Mouse (Mus musculus) CH12.LX (cell line): ENCODE measurements around the gene Tmem214. TPM values are rescaled to one million over a fixed set of nuclear protein-coding genes. Genes with fewer than 3 reads are reported as not detected.
A peak's percentile ranks its signal among the peaks of the same experiment; 100 is the strongest.
"Not testable (repeated sequence)": the region's sequence is repeated elsewhere in the genome, so short reads cannot be mapped to it uniquely, and the experiment has no call there.

Experiments
- DNase-seq: peaks from one replicate; pipeline ENCODE4 v3.0.0-alpha.2; 2013; ENCODE audit errors: extremely low read depth
- H3K27ac ChIP-seq: 2 replicates; pipeline ENCODE4 v1.5.1; 2012; ENCODE audit warnings: low read depth, mild to moderate bottlenecking, control low read depth, moderate library complexity; ENCODE audit not compliant: insufficient read depth
- H3K27me3 ChIP-seq: replicated peaks from 2 replicates; pipeline ENCODE3; 2012; ENCODE audit warnings: inconsistent platforms
- H3K36me3 ChIP-seq, 2 experiments: replicated peaks in 1 of 2; 2 replicates each; pipeline versions ENCODE3 to v1.6.1; 2012; ENCODE audit warnings: inconsistent platforms in 1 of 2, low read length in 1 of 2, mild to moderate bottlenecking in 1 of 2, mixed read lengths in 1 of 2, moderate library complexity in 1 of 2; ENCODE audit not compliant: control insufficient read depth in 1 of 2, insufficient read depth in 1 of 2
- H3K4me1 ChIP-seq, 2 experiments: 2 replicates each; pipeline ENCODE4 v1.6.1; 2012; ENCODE audit warnings: inconsistent platforms in 1 of 2, moderate library complexity in 1 of 2; ENCODE audit not compliant: insufficient read depth in 2 of 2, control insufficient read depth in 1 of 2
- H3K4me2 ChIP-seq: 2 replicates; pipeline ENCODE4 v1.6.1; 2012; ENCODE audit warnings: low read depth, mild to moderate bottlenecking, control low read depth; ENCODE audit not compliant: poor library complexity, insufficient read depth, severe bottlenecking
- H3K4me3 ChIP-seq, 3 experiments: fragments of 150-350 bp in 1 of 3; sonication (generic) in 1 of 3; replicated peaks in 1 of 3; 2 replicates each; pipeline versions ENCODE3 to v1.5.1; 2011 to 2012; ENCODE audit warnings: low read depth in 2 of 3, low read length in 2 of 3, mild to moderate bottlenecking in 2 of 3, moderate library complexity in 2 of 3, control low read depth in 1 of 3, improper control_type of control experiment in 1 of 3, inconsistent platforms in 1 of 3, mixed read lengths in 1 of 3; ENCODE audit not compliant: poor library complexity in 1 of 3
- H3K79me2 ChIP-seq: replicated peaks from 2 replicates; pipeline ENCODE4 v1.6.1; 2012; ENCODE audit warnings: mild to moderate bottlenecking, moderate library complexity; ENCODE audit not compliant: control insufficient read depth, poor library complexity, insufficient read depth, severe bottlenecking; ENCODE audit errors: extremely low read depth
- H3K9ac ChIP-seq: 2 replicates; pipeline ENCODE4 v1.6.1; 2012; ENCODE audit warnings: low read depth, mild to moderate bottlenecking, control low read depth, moderate library complexity; ENCODE audit not compliant: insufficient read depth
- H3K9me3 ChIP-seq: replicated peaks from 2 replicates; pipeline ENCODE3; 2012; ENCODE audit warnings: low read length, inconsistent platforms, mixed read lengths
- CHD1 ChIP-seq: IDR thresholded peaks from 2 replicates; pipeline ENCODE4 v1.6.1; 2012; ENCODE audit warnings: low read depth, low read length, improper control_type of control experiment, inconsistent platforms
- CHD2 ChIP-seq: IDR thresholded peaks from 2 replicates; pipeline ENCODE4 v1.6.1; 2011; ENCODE audit warnings: low read length, improper control_type of control experiment
- ELF1 ChIP-seq: IDR thresholded peaks from 2 replicates; pipeline ENCODE4 v1.6.1; 2014; ENCODE audit warnings: low read depth, mild to moderate bottlenecking, inconsistent platforms, low read length, improper control_type of control experiment
- GABPA ChIP-seq: IDR thresholded peaks from 2 replicates; pipeline ENCODE4 v1.6.1; 2012; ENCODE audit warnings: low read depth, low read length, improper control_type of control experiment, inconsistent platforms; ENCODE audit not compliant: insufficient replicate concordance
- IRF4 ChIP-seq: IDR thresholded peaks from 2 replicates; pipeline ENCODE4 v1.6.1; 2014; ENCODE audit warnings: low read depth, mild to moderate bottlenecking, inconsistent platforms, low read length, improper control_type of control experiment
- MAFK ChIP-seq: IDR thresholded peaks from 2 replicates; pipeline ENCODE4 v1.6.1; 2011; ENCODE audit warnings: low read length, improper control_type of control experiment; ENCODE audit not compliant: insufficient replicate concordance
- MAX ChIP-seq: IDR thresholded peaks from 2 replicates; pipeline ENCODE4 v1.6.1; 2011; ENCODE audit warnings: low read length, improper control_type of control experiment
- MEF2A ChIP-seq: IDR thresholded peaks from 2 replicates; pipeline ENCODE4 v1.6.1; 2014; ENCODE audit warnings: low read depth, mild to moderate bottlenecking, inconsistent platforms, low read length, improper control_type of control experiment, borderline replicate concordance
- NELFE ChIP-seq: IDR thresholded peaks from 2 replicates; pipeline ENCODE4 v1.6.1; 2011; ENCODE audit warnings: low read depth, low read length, improper control_type of control experiment
- PAX5 ChIP-seq: IDR thresholded peaks from 2 replicates; pipeline ENCODE4 v1.6.1; 2012; ENCODE audit warnings: low read length, inconsistent platforms, mixed read lengths
- POLR2A ChIP-seq: IDR thresholded peaks from 2 replicates; pipeline ENCODE4 v1.6.1; 2011; ENCODE audit warnings: low read depth, mild to moderate bottlenecking, improper control_type of control experiment, low read length
- RAD21 ChIP-seq: IDR thresholded peaks from 2 replicates; pipeline ENCODE4 v1.6.1; 2011; ENCODE audit warnings: low read depth, mild to moderate bottlenecking, low read length, improper control_type of control experiment, moderate library complexity
- SIN3A ChIP-seq: IDR thresholded peaks from 2 replicates; pipeline ENCODE4 v1.6.1; 2012; ENCODE audit warnings: low read length, improper control_type of control experiment, inconsistent platforms
- TBP ChIP-seq: conservative IDR thresholded peaks from 2 replicates; pipeline ENCODE4 v1.6.1; 2011; ENCODE audit warnings: low read depth, low read length, improper control_type of control experiment
- UBTF ChIP-seq: IDR thresholded peaks from 2 replicates; pipeline ENCODE4 v1.6.1; 2012; ENCODE audit warnings: low read depth, mild to moderate bottlenecking, inconsistent platforms, low read length, improper control_type of control experiment, moderate library complexity
- USF1 ChIP-seq: IDR thresholded peaks from 2 replicates; pipeline ENCODE4 v1.6.1; 2014; ENCODE audit warnings: low read depth, mild to moderate bottlenecking, inconsistent platforms, low read length, improper control_type of control experiment
- ZC3H11A ChIP-seq: IDR thresholded peaks from 2 replicates; pipeline ENCODE4 v1.6.1; 2012; ENCODE audit warnings: low read depth, mild to moderate bottlenecking, inconsistent platforms, low read length, improper control_type of control experiment
- ZNF384 ChIP-seq: IDR thresholded peaks from 2 replicates; pipeline ENCODE4 v1.6.1; 2012; ENCODE audit warnings: low read depth, low read length, improper control_type of control experiment, inconsistent platforms
- dilution Hi-C: fragments of 300-500 bp; cut with MboI; formaldehyde crosslinking; loops from 2 replicates; pipeline ENCODE4 v1.14.3; 2020; ENCODE audit warnings: low sequenced_read_pairs; ENCODE audit not compliant: extremely low pct_unique_long_range_greater_than_20kb, extremely low pct_ligation_motif_present
- in situ Hi-C: fragments of 300-500 bp; cut with MboI; formaldehyde crosslinking; loops from 3 replicates; pipeline ENCODE4 v1.14.3; 2019; ENCODE audit warnings: low sequenced_read_pairs, low pct_ligation_motif_present, low pct_unique_long_range_greater_than_20kb, mixed read lengths
- polyA plus RNA-seq: library from polyadenylated mRNA; unstranded; fragments of >175 nt; gene quantifications from 2 replicates; pipeline ENCODE4 v1.2.1, GENCODE M21; 2012; ENCODE audit warnings: low read depth; ENCODE audit not compliant: insufficient read length
- total RNA-seq, 2 experiments: library from RNA; depleted of rRNA; stranded (reverse); fragments of 300-350 nt in 1 of 2; fragments of >200 nt in 1 of 2; gene quantifications; 2 replicates each; pipeline ENCODE4 v1.2.3; 2012 to 2014

Gene Tmem214
- total and polyA plus RNA-seq, 3 experiments: 28.3 to 35.3 (median 31.9) TPM

DNA sequence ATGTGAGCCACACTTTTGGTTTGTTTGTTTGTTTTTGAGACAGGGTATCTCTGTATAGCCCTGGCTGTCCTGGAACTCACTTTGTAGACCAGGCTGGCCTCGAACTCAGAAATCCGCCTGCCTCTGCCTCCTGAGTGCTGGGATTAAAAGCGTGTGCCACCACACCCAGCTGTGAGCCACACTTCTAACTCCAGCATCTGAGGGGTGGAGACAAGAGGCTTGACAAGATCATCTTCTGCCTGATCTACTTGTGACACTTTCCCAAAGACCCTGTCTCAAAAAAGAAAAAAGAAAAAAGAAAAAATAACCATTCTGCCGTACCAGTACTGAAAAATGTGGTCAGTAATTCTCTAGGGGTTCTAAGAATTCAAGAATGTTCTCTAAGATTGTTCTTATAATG, 14.0 kb downstream of the Tmem214 start:
- H3K4me3 ChIP-seq, H3K9ac ChIP-seq, H3K27me3 ChIP-seq, H3K4me1 ChIP-seq, DNase-seq, H3K27ac ChIP-seq, H3K9me3 ChIP-seq, in situ Hi-C loops, dilution Hi-C loops, H3K79me2 ChIP-seq, H3K4me2 ChIP-seq: not testable (repeated sequence)
- TF ChIP-seq ELF1 (0 out of 2 replicates have a peak, but pooled peaks have one; percentile 25), TBP (peak; percentile 93)
- H3K36me3 ChIP-seq: peaks cover 4 to 21% of the 10 kb centered on the region in 2 experiments

- peak overlapping the region; percentile 97; the same call in 1 of the 2 replicates for H3K4me2 ChIP-seq
- no peaks in the 10 kb centered on the region for H3K27me3 ChIP-seq
- TF ChIP-seq PAX5 (no peak), ZNF384 (peak; percentile 54; the same call in 1 of the 2 replicates), MAFK (no peak), GABPA (no peak), SIN3A (peak; percentile 15; the same call in 1 of the 2 replicates)
- dilution Hi-C loops: no loop called here
- H3K36me3 ChIP-seq: peaks cover 0 to 12% of the 10 kb centered on the region in 2 experiments
- H3K9ac ChIP-seq: no peak overlapping the region; the same call in 1 of the 2 replicates
- no peaks in the 10 kb centered on the region for H3K79me2 ChIP-seq
- H3K4me1 ChIP-seq: peaks cover 3 to 18% of the 10 kb centered on the region in 2 experiments
- no peak overlapping the region for H3K27ac ChIP-seq
- in situ Hi-C loops: no loop called here
- H3K9me3 ChIP-seq: no peaks in the 10 kb centered on the region
- no peak for DNase-seq
- no peak overlapping the region for H3K4me3 ChIP-seq
Observed at GRCm38 (mm10) chr5:30886209-30886608, 18.4 kb downstream of the Tmem214 start.

GRCm38 (mm10) chr5:30886731-30887130, 18.9 kb downstream of the Tmem214 start:
- DNase-seq: no peak
- TF ChIP-seq PAX5 (no peak), CHD1 (no peak), MAX (no peak), MAFK (no peak), ZC3H11A (no peak), MEF2A (no peak), UBTF (no peak), CHD2 (no peak), IRF4 (no peak), NELFE (no peak), USF1 (no peak), POLR2A (no peak), RAD21 (no peak)
- TF ChIP-seq, all 38 proteins: peak for 0
- Histone ChIP-seq H3K4me2 (peak overlapping the region; percentile 97), H3K9ac (peak overlapping the region; percentile 55), H3K27ac (no peak overlapping the region), H3K36me3 (peaks cover 0 to 17% of the 10 kb centered on the region in 2 experiments), H3K27me3 (no peaks in the 10 kb centered on the region), H3K4me1 (peaks cover 3 to 18% of the 10 kb centered on the region in 2 experiments), H3K9me3 (no peaks in the 10 kb centered on the region), H3K79me2 (no peaks in the 10 kb centered on the region), H3K4me3 (peak overlapping the region; percentile 35 to 87 (median 79))
- in situ Hi-C loops (no loop called here), dilution Hi-C loops (no loop called here)
